Mouse (Mus musculus) olfactory bulb, adult 2 months (tissue): Measurements from ENCODE around the gene Emg1.

Experiments
- CTCF ChIP-seq: fragments of 200-500 bp; IDR thresholded peaks from 2 replicates; pipeline ENCODE4 v1.5.1; 2012; ENCODE audit warnings: low read depth, mild to moderate bottlenecking, low read length, moderate library complexity; ENCODE audit not compliant: insufficient read depth
- POLR2A ChIP-seq: fragments of 200-500 bp; IDR thresholded peaks from 2 replicates; pipeline ENCODE4 v1.6.1; 2012; ENCODE audit warnings: mild to moderate bottlenecking, low read depth, low read length, moderate library complexity; ENCODE audit not compliant: insufficient read depth

- no peak for TF ChIP-seq POLR2A
- TF ChIP-seq CTCF, result no peak
These were observed 42.6 kb downstream of the Emg1 start for GRCm38 (mm10) chr6:124669234-124669859.
